Mouse (Mus musculus) forebrain, embryonic 11.5 days (tissue): ENCODE results near the gene 1700013G24Rik. TPM values are rescaled to one million over a fixed set of nuclear protein-coding genes. Genes with fewer than 3 reads are reported as not detected.

ENCODE experiments used
- ATAC-seq: fragments of 200-750 bp; cut with Nextera tagmentation; replicated peaks from 2 replicates; pipeline ENCODE4 v1.8.0; 2017; ENCODE audit warnings: moderate TSS enrichment; ENCODE audit not compliant: low FRiP score
- DNase-seq: peaks from one replicate; pipeline ENCODE4 v3.0.0-alpha.2; 2017; ENCODE audit warnings: low spot score
- H3K27ac ChIP-seq: fragments of 300-500 bp; sonication (generic); 2 replicates; pipeline ENCODE4 v1.5.1; 2014; ENCODE audit warnings: low read depth, low read length
- H3K27me3 ChIP-seq: fragments of 300-500 bp; sonication (generic); 2 replicates; pipeline ENCODE4 v1.6.1; 2014; ENCODE audit warnings: mild to moderate bottlenecking, low read length, mixed read lengths; ENCODE audit not compliant: control insufficient read depth, insufficient read depth
- H3K36me3 ChIP-seq: fragments of 300-500 bp; sonication (generic); 2 replicates; pipeline ENCODE4 v1.6.1; 2014; ENCODE audit warnings: mild to moderate bottlenecking, low read length, moderate library complexity, mixed read lengths; ENCODE audit not compliant: control insufficient read depth, insufficient read depth
- H3K4me1 ChIP-seq: fragments of 300-500 bp; sonication (generic); replicated peaks from 2 replicates; pipeline ENCODE4 v1.6.1; 2014; ENCODE audit warnings: low read length, mixed read lengths; ENCODE audit not compliant: control insufficient read depth, insufficient read depth
- H3K4me2 ChIP-seq: fragments of 300-500 bp; sonication (generic); 2 replicates; pipeline ENCODE4 v1.6.1; 2014; ENCODE audit warnings: low read depth, mild to moderate bottlenecking, low read length, moderate library complexity, mixed read lengths; ENCODE audit not compliant: severe bottlenecking
- H3K4me3 ChIP-seq: fragments of 300-500 bp; sonication (generic); 2 replicates; pipeline ENCODE4 v1.5.1; 2014; ENCODE audit warnings: low read depth, low read length
- H3K9ac ChIP-seq: fragments of 300-500 bp; sonication (generic); 2 replicates; pipeline ENCODE4 v1.6.1; 2014; ENCODE audit warnings: low read length
- H3K9me3 ChIP-seq: fragments of 300-500 bp; sonication (generic); 2 replicates; pipeline ENCODE4 v1.6.1; 2016; ENCODE audit warnings: low read length, mixed read lengths; ENCODE audit not compliant: control insufficient read depth
- WGBS: fragments of 180-500 bp; shearing (Covaris S2); extraction: QIAGEN DNeasy Blood & Tissue Kit; methylation state at CpG from one replicate; pipeline ENCODE4 v1.1.7; 2014; 5-methylcytosine and 5-hydroxymethylcytosine counted together
- polyA plus RNA-seq: library from polyadenylated mRNA; unstranded; fragments of >200 nt; fragmentation: Nextera tagmentation; extraction: Ambion mirVana; gene quantifications from 2 replicates; pipeline ENCODE4 v1.2.1, GENCODE M21; 2014

1700013G24Rik gene
- polyA plus RNA-seq, 1 experiment from 2014 or later = not detected

GRCm38 (mm10) chr4:137492563-137492962 lies 39.5 kb downstream of the 1700013G24Rik start:
- DNase-seq (no peak), ATAC-seq (no peak)
- Histone ChIP-seq H3K4me1 (peaks cover 26% of the 10 kb centered on the region), H3K27me3 (no peaks in the 10 kb centered on the region), H3K27ac (0 out of 2 replicates have a peak overlapping the region, but pooled peaks have one; percentile 10), H3K4me2 (no peak overlapping the region), H3K9ac (no peak overlapping the region), H3K9me3 (no peaks in the 10 kb centered on the region), H3K4me3 (no peak overlapping the region), H3K36me3 (no peaks in the 10 kb centered on the region)
- 84% methylated on average over 11 of the region's 11 CpGs for WGBS

DNA sequence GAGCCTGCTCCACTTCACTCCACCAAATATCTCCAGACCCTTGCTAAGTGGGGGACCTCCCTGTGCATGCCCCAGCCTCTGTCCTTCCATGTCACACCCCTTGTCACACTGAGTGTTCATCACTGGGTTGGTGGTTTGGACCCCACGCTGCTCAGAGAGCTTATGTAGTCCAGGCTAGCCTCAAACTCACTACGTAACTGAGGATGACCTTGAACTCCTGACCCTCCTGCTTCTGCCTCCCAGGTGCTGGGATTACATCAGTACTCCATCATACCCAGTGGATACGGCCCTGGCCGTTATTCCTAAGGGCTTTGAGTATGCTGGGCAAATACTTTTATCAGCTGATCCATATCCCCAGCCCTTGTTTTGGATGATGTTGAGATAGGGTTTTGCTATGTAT lies 40.1 kb downstream of the 1700013G24Rik start:
- no peak overlapping the region for H3K4me2 ChIP-seq
- H3K36me3 ChIP-seq = no peaks in the 10 kb centered on the region
- no peak overlapping the region for H3K9ac ChIP-seq
- peaks cover 23% of the 10 kb centered on the region for H3K4me1 ChIP-seq
- no peak overlapping the region for H3K27ac ChIP-seq
- ATAC-seq = no peak
- H3K9me3 ChIP-seq = no peaks in the 10 kb centered on the region
- DNase-seq = no peak
- 93% methylated on average over 4 of the region's 4 CpGs for WGBS
- H3K27me3 ChIP-seq = no peaks in the 10 kb centered on the region
- H3K4me3 ChIP-seq = no peak overlapping the region

GRCm38 (mm10) chr4:137494751-137495500 lies 41.8 kb downstream of the 1700013G24Rik start:
- peaks cover 12% of the 10 kb centered on the region; the same call in 1 of the 2 replicates for H3K4me1 ChIP-seq

GRCm38 (mm10) chr4:137495501-137496100 lies 42.5 kb downstream of the 1700013G24Rik start:
- H3K9me3 ChIP-seq = no peaks in the 10 kb centered on the region
- DNase-seq (no peak), ATAC-seq (no peak)
- H3K4me3 ChIP-seq = no peak overlapping the region
- WGBS = 63% methylated on average over 6 of the region's 6 CpGs
- H3K27me3 ChIP-seq = no peaks in the 10 kb centered on the region
- H3K9ac ChIP-seq = no peak overlapping the region; the same call in 1 of the 2 replicates
- peaks cover 8% of the 10 kb centered on the region; the same call in 1 of the 2 replicates for H3K4me1 ChIP-seq
- H3K4me2 ChIP-seq = no peak overlapping the region
- H3K27ac ChIP-seq = no peak overlapping the region
- no peaks in the 10 kb centered on the region for H3K36me3 ChIP-seq

More at GRCm38 (mm10) chr4:137494751-137495500, 41.8 kb downstream of the 1700013G24Rik start:
- no peaks in the 10 kb centered on the region for H3K9me3 ChIP-seq
- peak overlapping the region; percentile 65; the same call in 1 of the 2 replicates for H3K27ac ChIP-seq
- H3K36me3 ChIP-seq = no peaks in the 10 kb centered on the region
- H3K27me3 ChIP-seq = no peaks in the 10 kb centered on the region
- ATAC-seq (peak; percentile 55), DNase-seq (peak; percentile 75)
- WGBS = 5% methylated on average over 19 of the region's 19 CpGs
- peak overlapping the region; percentile 45 for H3K9ac ChIP-seq
- H3K4me2 ChIP-seq = 0 out of 2 replicates have a peak overlapping the region, but pooled peaks have one; percentile 2
- H3K4me3 ChIP-seq = no peak overlapping the region

- no peak overlapping the region for H3K4me3 ChIP-seq
- no peaks in the 10 kb centered on the region for H3K36me3 ChIP-seq
- H3K27me3 ChIP-seq = no peaks in the 10 kb centered on the region
- H3K27ac ChIP-seq = no peak overlapping the region
- ATAC-seq (no peak), DNase-seq (no peak)
- H3K4me1 ChIP-seq = peaks cover 8% of the 10 kb centered on the region; the same call in 1 of the 2 replicates
- no peaks in the 10 kb centered on the region for H3K9me3 ChIP-seq
- H3K9ac ChIP-seq = no peak overlapping the region
- 66% methylated on average over 5 of the region's 5 CpGs for WGBS
- no peak overlapping the region for H3K4me2 ChIP-seq
These were observed 44.3 kb downstream of the 1700013G24Rik start for GRCm38 (mm10) chr4:137497367-137497766.

- Histone ChIP-seq H3K36me3 (no peaks in the 10 kb centered on the region), H3K4me3 (no peak overlapping the region), H3K27ac (no peak overlapping the region), H3K27me3 (no peaks in the 10 kb centered on the region), H3K4me1 (peaks cover 8% of the 10 kb centered on the region; the same call in 1 of the 2 replicates), H3K9me3 (no peaks in the 10 kb centered on the region), H3K9ac (no peak overlapping the region), H3K4me2 (no peak overlapping the region)
- 72% methylated on average over 9 of the region's 9 CpGs for WGBS
- DNase-seq (no peak), ATAC-seq (no peak)
These were observed 45.0 kb downstream of the 1700013G24Rik start for GRCm38 (mm10) chr4:137497892-137498722.

DNA sequence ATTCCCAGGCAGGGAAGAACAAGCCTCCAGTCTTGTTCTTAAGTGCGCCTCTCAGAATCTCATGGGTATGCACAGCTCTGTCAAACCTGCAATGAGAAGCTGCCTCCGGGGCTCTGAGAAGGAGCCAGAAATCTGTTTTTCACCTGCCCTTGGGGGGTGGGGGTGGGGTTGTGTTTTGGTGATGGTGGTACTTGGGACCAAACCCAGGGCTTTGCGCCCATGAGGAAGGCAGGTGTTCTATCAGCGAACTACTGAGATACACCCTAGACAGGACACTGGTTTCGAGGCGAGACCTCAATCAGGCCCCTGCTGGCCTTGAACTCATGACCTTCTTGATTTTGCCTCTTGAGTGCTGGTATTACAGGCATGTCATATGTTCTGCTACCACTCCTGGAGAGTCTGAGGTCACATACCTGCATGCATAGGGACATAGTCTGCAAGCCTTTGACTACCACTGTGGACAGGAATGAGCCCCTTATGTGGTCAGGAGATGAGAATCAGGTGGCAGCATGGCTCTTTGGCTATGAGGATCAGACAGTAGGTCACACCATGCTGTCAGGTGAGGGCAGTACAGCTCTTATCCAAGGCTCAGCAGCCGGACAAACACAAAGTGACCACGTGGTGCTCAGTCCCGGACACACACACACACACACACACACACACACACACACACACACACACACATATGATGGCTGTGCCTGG lies 45.9 kb downstream of the 1700013G24Rik start:
- H3K27ac ChIP-seq = no peak overlapping the region
- no peaks in the 10 kb centered on the region for H3K9me3 ChIP-seq
- no peak overlapping the region for H3K9ac ChIP-seq
- peaks cover 8% of the 10 kb centered on the region; the same call in 1 of the 2 replicates for H3K4me1 ChIP-seq
- whole genome bisulfite sequencing = 90% methylated on average over 9 of the region's 9 CpGs
- no peak for ATAC-seq
- H3K36me3 ChIP-seq = no peaks in the 10 kb centered on the region
- no peak for DNase-seq
- no peak overlapping the region for H3K4me3 ChIP-seq
- no peak overlapping the region for H3K4me2 ChIP-seq
- H3K27me3 ChIP-seq = no peaks in the 10 kb centered on the region

DNA sequence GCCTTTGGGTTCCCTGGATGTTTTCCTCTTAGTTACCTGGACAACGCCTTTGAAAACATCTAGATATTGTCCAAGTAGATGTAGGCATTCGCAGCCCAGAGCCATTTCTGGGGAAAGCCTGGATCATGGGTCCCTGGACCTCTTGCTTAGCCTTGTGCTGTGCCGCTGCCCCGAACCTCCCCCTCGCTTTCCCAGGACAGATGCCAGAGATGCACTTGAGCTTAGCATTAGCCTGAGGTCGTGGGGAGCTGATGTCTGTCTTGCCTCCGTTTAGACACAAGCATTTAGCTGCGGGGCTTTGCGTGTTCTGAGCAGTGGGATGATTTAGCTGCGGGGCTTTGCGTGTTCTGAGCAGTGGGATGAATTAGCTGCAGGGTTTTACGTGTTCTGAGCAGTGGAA lies 47.1 kb downstream of the 1700013G24Rik start:
- ATAC-seq (no peak), DNase-seq (no peak)
- Histone ChIP-seq H3K4me3 (no peak overlapping the region), H3K27me3 (no peaks in the 10 kb centered on the region), H3K9me3 (no peaks in the 10 kb centered on the region), H3K27ac (no peak overlapping the region), H3K4me2 (no peak overlapping the region), H3K4me1 (peaks cover 2% of the 10 kb centered on the region; the same call in 1 of the 2 replicates), H3K9ac (no peak overlapping the region), H3K36me3 (no peaks in the 10 kb centered on the region)
- 88% methylated on average over 12 of the region's 12 CpGs for WGBS
